Mouse (Mus musculus) adrenal gland, adult 2 months (tissue): ENCODE measurements around the gene Med23. TPM values are rescaled to one million over a fixed set of nuclear protein-coding genes. Genes with fewer than 3 reads are reported as not detected.

ENCODE experiments used
- DNase-seq: peaks from one replicate; pipeline ENCODE4 v3.0.0; 2021
- microRNA-seq, 2 experiments: library from miRNA; unstranded; fragments of <30 nt; microRNA quantifications; one replicate each; pipeline ENCODE4 v1.2.0; 2021
- polyA plus RNA-seq: library from polyadenylated mRNA; depleted of rRNA; stranded (reverse); fragments of >200 nt; gene quantifications from 2 replicates; pipeline ENCODE4 v1.2.3, GENCODE M21; 2012; rRNA removed
- total RNA-seq, 2 experiments: library from RNA; stranded (reverse); gene quantifications; 2 replicates each; pipeline ENCODE4 v1.2.3; 2021

The Med23 gene
- total and polyA plus RNA-seq, 3 experiments: 12.9 to 23.5 (median 21.1) TPM

GRCm38 (mm10) chr10:24961889-24962288 is 92.1 kb downstream of the Med23 start:
- no peak for DNase-seq

Small RNAs within 50 kb of the gene (microRNA-seq; reads per million reads assigned to microRNA genes)
- gene Mir6905: 0 to 0.22 reads per million in 2 experiments

Other genes with a start within 250 kb of the Med23 start
- 1 to 10 TPM; 2.9 to 3.5 TPM for gene Enpp1, start 157.8 kb upstream of the Med23 start, total RNA-seq
- gene Enpp1, start 157.8 kb upstream of the Med23 start, polyA plus RNA-seq: 0.18 and 0.39 TPM in 2 replicates
- gene Enpp3, start 27.2 kb upstream of the Med23 start, total RNA-seq: 1 to 10 TPM; 1.7 to 2.2 TPM
- gene Enpp3, start 27.2 kb upstream of the Med23 start, polyA plus RNA-seq: 0.22 and 0.66 TPM in 2 replicates
- gene Arg1, start 57.5 kb downstream of the Med23 start, total RNA-seq: 1 to 10 TPM in 1 of 2 experiments, not detected in 1; 3.9 TPM
- 0.10 TPM in 1 of 2 replicates, not detected in the other for gene Arg1, start 57.5 kb downstream of the Med23 start, polyA plus RNA-seq